Mouse (Mus musculus): ENCODE data around the gene Npas1.
A peak's percentile ranks its signal among the peaks of the same experiment; 100 is the strongest.

Gene Npas1

DNA sequence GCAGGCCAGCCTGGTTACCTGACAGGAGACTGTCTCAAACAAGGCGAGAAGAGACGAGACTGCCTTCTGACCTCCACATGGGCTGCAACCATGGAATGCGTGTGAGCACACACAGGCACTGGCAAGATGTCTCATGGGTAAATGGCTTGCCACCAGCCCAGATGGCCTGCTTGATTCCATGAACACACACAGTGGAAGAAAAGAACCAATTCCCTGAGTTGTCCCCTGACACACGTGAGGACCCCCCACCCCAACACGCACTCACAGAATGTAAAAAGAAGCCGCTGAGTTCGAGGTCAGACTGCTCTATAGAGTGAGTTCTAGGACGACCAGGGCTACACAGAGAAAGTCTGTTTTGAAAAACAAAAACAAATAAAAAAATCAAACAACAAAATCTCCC, at the start of gene Npas1:
Gene Npas1 (minus strand): TSS at position 101 of the 400 bp plus-strand sequence.
- DNase-seq (ENCODE audit: low spot score in 2 of 2), result no peak

- peak; percentile 24 to 48 for DNase-seq (ENCODE audit: low spot score in 2 of 2)
These were observed 48.5 kb upstream of the Npas1 start for GRCm38 (mm10) chr7:16525995-16526394.

DNA sequence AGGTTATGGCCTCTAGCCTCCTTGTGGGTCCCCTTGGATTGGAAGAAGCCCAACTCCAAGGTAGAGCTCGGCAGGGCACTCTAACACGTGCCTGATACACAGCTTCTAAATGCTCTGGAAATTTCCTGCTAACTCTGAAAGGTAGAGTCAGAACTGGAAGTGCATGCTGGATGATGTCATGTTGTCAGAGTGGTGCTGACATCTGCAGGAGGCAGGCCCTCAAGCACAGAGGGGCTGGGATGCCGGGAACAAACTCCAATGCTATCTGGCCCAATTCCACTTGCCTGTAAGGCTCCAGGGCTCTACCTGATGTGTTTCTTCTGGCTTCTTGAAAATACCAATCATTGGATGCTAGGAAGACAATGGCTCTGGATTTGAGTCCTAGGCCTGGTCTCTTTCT, 47.9 kb upstream of the Npas1 start:
- DNase-seq (ENCODE audit: low spot score in 2 of 2), result peak; percentile 35 to 46

DNA sequence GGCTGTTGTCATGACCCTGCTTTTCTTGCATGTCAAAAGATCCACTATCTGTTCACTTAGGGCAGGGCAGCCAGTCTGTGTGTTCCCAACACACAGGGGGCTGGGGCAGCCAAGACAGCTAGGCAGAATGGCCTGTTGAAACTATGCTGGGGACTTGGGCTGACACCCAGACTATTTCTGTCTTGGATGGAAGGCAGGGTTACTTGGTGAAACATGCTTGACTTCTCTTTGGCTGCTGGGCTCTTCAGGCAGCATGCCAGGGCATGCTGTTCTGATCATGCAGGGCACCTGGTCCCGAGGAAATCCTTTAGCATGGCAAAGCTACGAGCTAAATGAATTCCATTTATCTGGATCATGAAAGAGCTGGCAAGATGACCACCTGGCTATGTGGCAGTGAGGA, 46.8 kb upstream of the Npas1 start:
- DNase-seq (ENCODE audit: low spot score in 2 of 2), result peak; percentile 56 to 69

GRCm38 (mm10) chr7:16519310-16519709, 41.8 kb upstream of the Npas1 start:
- DNase-seq (ENCODE audit: low spot score in 2 of 2), result no peak

DNA sequence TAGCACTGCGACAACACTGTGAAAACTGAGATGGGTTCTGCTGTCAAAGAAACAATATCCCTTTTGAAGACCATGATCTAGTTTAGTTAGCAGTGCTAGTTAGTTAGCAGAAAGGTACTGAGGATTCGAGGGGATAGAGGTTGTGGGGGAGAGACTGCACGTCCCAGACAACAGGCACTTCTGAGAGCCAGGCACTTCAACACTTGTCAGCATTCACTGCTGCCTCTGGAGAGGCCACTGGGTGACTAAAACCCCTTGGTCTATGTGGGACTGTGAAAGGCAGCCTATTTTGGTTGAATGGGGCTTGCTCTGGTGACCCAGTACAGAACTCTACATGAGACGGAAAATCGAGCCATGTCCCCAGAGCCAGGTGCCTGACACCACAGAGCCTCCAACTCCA, 39.7 kb upstream of the Npas1 start:
- no peak for DNase-seq (ENCODE audit: low spot score in 2 of 2)

GRCm38 (mm10) chr7:16507284-16507683, 29.8 kb upstream of the Npas1 start:
- DNase-seq (ENCODE audit: low spot score in 2 of 2), result peak; percentile 43 to 68

DNA sequence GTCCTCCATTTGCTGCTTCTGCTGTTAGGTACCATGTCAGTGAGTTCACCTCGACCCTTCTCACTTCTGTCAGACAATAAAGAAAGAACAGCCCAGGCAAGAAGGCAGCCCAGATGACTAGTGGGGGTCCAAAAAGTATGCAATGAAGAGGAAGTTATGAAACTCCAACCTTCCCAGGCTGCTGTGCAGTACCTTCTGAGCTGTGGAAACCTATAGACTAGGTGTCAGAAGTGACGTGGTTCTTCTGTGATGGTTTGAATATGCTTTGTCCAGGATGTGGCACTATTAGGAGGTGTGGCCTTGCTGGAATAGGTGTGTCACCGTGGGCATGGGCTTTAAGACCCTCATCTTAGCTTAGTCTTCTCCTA, 27.7 kb upstream of the Npas1 start:
- DNase-seq (ENCODE audit: low spot score in 2 of 2), result no peak

DNA sequence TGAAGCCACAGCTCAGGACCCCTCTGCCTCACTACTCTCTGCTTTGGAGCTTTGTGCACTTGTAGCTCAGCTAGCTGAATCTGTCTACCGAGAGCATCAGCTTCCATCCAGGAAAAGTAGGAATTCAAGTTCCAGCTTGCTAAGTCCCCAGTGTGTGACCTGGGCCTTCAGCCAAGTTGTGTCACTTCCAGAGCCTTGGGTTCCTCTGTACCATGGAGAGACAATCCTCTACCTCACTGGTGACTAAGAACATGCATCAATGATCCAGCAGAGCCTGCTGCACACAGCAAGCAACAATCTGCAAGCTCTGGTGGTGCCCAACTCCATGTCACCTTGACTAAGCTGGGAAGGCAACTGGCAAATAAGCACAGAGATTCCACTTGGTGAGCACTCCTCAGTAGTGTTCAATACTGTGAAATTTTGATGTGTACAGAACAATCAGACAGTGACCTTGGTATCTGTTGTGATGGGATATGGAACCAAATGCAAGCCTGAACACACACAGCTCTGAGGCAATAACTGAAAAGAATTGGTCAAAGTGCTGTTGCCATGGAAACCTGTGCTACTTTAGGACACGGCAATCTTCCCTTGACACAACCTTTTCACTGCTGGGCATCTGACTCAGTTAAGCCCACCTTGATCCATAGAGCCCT, 27.2 kb upstream of the Npas1 start:
- DNase-seq (ENCODE audit: low spot score in 2 of 2), result peak in 1 of 2 experiments; percentile 23

DNA sequence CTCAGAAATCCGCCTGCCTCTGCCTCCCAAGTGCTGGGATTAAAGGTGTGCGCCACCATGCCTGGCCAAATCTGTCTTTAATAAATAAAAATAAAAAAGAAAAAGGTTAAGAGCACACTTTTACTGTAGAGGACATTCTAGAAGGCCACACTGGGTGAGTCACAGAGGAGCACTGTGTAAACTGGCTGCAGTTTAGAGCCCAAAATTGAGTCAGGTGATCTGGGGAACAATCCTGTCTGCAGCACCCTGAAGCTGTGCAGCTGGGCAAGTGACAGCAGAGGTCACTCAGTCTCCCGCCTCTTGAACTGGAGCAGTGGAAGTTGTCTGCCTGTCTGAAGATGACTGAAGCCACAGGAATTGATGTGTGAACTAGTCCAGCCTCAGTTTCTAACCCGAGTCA, 24.0 kb upstream of the Npas1 start:
- DNase-seq (ENCODE audit: low spot score in 2 of 2), result no peak

GRCm38 (mm10) chr7:16499671-16500104, 22.2 kb upstream of the Npas1 start:
- no peak for DNase-seq (ENCODE audit: low spot score in 2 of 2)

DNA sequence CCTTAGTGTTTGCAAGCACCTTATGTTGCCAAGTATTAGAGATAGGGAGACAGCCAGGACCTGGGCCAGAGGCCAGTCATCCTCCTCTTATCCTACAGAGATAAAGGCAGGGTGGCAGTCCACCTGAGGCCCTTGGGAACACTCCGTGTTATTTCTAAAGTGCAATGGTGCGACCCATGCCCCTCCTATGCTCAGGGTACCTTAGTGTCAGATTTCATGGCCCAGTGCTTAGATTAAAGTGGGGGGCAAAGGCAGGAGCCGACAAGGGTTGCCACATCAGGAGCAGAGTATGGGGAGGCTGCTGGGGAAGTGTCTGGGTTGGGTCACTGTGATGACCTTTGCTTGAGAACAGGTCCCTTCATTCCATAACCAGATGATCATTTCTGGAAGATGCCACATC, 18.7 kb upstream of the Npas1 start:
- no peak for DNase-seq (ENCODE audit: low spot score in 2 of 2)

DNA sequence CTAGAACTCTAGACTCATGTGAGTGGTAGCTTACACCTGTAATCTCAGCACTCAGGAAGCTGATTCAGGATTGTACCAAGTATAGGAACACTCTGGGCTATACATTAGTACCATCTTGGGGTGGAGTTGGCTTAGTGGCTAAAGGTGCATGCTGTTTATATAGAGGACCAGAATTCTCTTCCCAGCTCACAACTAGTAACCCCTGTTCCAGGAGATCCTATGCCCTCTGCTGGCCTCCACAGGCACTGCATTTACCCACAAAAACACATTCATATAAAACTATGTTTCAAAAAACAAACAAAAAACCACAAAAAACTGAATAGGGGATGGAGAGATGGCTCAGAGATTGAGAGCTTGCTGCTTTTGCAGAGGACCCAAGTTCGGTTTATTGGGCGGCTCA, 15.8 kb upstream of the Npas1 start:
- DNase-seq (ENCODE audit: low spot score in 2 of 2), result peak in 1 of 2 experiments; percentile 21

DNA sequence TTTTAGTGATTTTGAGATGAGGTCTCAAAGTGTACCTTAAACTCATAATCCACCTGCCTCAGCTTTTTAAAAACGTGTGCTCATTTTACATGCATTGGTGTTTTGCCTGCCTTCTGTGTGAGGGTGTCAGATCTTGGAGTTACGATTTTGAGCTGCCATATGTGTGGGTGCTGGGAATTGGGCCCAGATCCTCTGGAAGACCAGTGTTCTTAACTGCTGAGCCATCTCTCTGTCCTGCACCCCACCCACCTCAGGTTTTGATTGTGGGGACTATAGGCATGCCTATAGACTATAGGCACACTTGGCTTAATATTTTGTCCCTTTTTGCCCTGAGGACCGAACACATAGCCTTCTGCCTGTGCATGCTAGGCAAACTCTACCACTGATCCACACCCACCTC, 14.7 kb upstream of the Npas1 start:
- no peak for DNase-seq (ENCODE audit: low spot score in 2 of 2)

DNA sequence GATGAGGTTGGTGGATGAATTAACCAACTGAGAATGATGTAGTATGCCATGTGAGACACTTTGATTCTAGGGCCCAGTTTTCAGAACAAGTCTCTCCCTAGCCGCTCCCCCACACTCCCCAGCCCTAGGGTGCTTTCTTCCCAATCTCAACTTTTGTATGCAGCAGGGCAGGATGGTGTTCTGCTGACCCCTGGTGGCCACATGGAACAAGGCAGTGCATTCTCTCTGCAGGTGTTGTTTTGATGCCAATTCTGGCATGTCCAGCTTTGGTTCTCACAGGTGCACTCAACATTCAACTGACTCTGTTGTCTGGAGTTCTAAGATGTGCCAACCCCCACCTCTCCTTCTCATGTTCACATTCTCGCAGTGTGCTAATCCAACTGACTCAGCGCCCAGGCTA, 14.2 kb upstream of the Npas1 start:
- peak in 1 of 2 experiments; percentile 40 for DNase-seq (ENCODE audit: low spot score in 2 of 2)

DNA sequence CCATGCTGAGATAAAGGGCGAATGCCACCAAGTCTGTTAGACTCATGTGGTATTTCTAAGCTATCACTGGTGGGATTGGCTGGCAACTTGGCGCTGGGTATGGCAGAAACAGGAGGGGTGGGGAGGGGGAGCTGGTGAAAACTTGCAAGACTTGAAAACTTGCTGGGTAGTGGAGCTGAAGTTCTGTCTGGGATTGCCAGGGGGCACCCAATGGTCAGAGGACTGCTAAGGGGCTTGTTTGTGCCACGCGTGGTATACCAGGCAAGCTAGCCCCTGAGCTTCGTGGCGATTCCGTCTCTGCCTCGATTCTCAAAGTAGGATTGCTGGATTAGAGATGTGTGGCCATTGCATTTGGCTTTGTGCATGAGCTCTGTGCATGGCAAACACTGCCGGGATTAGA, 12.4 kb upstream of the Npas1 start:
- DNase-seq (ENCODE audit: low spot score in 2 of 2), result no peak

GRCm38 (mm10) chr7:16488816-16489215, 11.3 kb upstream of the Npas1 start:
- no peak for DNase-seq (ENCODE audit: low spot score in 2 of 2)

DNA sequence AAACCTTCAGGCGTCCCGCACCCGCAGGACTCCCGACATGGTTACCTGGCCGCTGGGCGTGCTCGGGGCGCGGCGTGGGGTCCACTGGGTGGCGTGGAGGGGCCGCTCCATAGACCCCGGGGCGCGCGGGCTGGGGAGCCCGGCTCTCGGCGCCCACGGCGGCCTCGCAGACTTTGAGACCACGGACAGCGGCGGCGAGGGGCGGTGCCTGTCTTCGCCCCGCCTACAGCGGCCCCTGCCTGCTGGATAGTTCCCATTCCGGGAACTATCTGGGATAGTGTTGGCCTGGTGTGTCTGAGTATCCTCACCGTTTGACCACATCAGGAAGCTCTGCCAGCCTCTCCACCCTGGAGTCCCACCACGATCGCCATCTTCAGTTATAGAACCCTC, 933 bp downstream of the Npas1 start:
- DNase-seq (ENCODE audit: low spot score in 2 of 2), result no peak

DNA sequence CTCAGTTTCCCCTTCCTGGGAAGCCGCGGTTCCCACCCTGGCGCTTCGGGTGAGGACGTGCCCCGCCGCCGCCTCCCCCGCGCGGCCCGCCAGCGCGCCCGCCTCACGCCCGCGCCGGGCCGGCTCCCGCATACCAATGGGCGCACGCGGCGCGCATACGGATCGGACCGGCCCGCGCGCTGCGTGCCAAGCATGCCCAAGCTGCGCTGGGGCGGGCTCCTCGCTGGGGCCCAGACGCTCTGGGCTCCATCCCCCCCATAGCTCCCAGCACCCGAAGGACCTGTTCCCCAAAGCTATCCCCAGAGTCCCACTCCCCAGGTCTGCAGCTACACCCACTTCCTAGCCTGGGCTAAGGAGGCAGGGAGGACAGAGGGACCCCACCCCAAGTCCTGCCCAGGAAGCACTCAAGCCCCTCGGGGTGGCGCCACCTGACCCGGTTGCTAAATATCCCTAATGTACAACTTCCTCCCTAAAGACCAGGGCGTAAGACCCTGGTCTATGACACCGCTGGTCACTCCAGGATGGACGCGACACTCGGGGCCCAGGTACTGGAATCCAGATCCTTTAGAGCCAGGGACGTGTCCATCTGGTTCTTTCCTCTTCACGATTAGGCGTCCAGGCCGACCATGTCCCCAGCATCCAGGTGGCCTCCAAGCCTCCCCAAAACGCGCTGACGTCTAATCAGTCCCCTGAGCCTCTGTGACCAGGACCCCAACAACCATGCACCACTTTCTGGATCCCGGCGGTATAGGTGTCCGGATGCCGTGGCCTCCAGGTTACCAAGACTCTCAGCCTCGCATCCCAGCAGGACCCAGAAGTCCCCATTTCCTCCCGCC, 1.5 kb downstream of the Npas1 start:
- no peak for DNase-seq (ENCODE audit: low spot score in 2 of 2)

GRCm38 (mm10) chr7:16475321-16475720, 2.2 kb downstream of the Npas1 start:
- DNase-seq (ENCODE audit: low spot score in 2 of 2), result no peak

GRCm38 (mm10) chr7:16474445-16474844, 3.1 kb downstream of the Npas1 start:
- DNase-seq (ENCODE audit: low spot score in 2 of 2), result no peak

DNA sequence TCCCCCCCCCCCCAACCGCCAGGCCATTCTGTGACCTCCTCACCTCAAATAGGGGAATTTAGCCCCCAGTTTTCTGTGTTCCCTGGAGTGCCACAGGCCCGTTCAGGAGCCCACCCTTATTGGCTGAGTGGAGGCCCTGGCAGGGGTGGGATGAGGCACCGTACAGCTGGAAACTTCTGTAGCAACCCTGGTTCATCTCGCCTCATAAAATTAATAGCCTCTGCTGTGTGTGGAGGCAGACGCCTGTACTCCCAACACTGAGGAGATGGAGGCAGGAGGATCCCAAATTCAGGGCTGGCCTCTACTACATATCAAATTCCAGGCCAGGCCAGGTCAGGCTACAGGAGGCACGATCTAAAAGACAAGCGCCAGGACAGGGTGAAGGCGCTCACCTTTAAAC, 3.7 kb downstream of the Npas1 start:
- DNase-seq (ENCODE audit: low spot score in 2 of 2), result no peak

DNA sequence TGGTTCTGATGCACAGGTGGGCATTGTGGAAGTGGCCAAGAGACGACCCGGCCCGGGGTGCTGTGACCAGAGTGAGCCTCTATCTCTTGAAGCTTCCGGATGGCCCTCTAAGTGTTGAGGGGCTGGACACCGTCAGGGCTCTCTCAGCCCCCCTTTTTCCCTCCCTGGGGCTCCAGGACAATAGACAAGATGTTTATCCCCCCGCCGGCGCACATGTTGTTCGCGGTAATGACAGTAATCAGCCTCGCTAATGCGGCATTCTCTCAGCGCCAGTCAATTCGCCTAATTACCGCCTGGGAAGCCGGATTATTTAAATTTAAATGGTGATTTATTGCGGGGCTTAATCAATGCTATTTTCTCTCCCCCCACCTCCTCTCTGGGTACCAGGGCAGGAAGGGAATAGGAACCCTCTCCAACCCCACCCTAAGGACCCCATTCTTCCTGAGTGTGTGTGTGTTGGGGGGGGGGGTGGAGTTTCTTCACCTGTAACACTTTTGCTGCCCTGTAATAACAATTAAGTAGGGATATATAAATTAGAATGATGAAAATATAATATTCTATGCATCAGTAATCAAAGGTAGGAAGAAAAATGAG, 5.3 kb downstream of the Npas1 start:
- DNase-seq (ENCODE audit: low spot score in 2 of 2), result no peak
